Mouse (Mus musculus): Measurements from ENCODE around the gene Celf5.

Gene Celf5

GRCm38 (mm10) chr10:81481605-81482532 lies 640 bp downstream of the Celf5 start:
- CTCF ChIA-PET: interaction anchor here (0.6 to 0.7 kb wide), 2 partner anchors 68 to 141 kb away, joined by 3 to 9 read pairs; no protein-coding TSS in a partner anchor

- CTCF ChIA-PET: no interaction called here
Observed at GRCm38 (mm10) chr10:81474461-81474860, 8.0 kb downstream of the Celf5 start.

- CTCF ChIA-PET: no interaction called here
Observed at GRCm38 (mm10) chr10:81473003-81473451, 9.5 kb downstream of the Celf5 start.

GRCm38 (mm10) chr10:81472403-81473002 lies 10.0 kb downstream of the Celf5 start:
- CTCF ChIA-PET: no interaction called here

GRCm38 (mm10) chr10:81470454-81470853 lies 12.1 kb downstream of the Celf5 start:
- CTCF ChIA-PET: interaction anchor here (0.7 kb wide), 1 partner anchor 96 kb away, joined by 3 read pairs; no protein-coding TSS in a partner anchor

GRCm38 (mm10) chr10:81469253-81469652 lies 13.3 kb downstream of the Celf5 start:
- CTCF ChIA-PET: no interaction called here

- CTCF ChIA-PET: no interaction called here
Observed at GRCm38 (mm10) chr10:81467670-81468235, 14.8 kb downstream of the Celf5 start.

- CTCF ChIA-PET: no interaction called here
Observed at GRCm38 (mm10) chr10:81466881-81467280, 15.6 kb downstream of the Celf5 start.

GRCm38 (mm10) chr10:81466066-81466465 lies 16.4 kb downstream of the Celf5 start:
- CTCF ChIA-PET: no interaction called here

GRCm38 (mm10) chr10:81465265-81465645 lies 17.3 kb downstream of the Celf5 start:
- CTCF ChIA-PET: interaction anchor here (0.6 kb wide), 1 partner anchor 18 kb away, joined by 3 read pairs; no protein-coding TSS in a partner anchor

- CTCF ChIA-PET: interaction anchor here (0.6 kb wide), 1 partner anchor 19 kb away, joined by 3 read pairs; no protein-coding TSS in a partner anchor
Observed at GRCm38 (mm10) chr10:81464405-81465264, 17.9 kb downstream of the Celf5 start.

GRCm38 (mm10) chr10:81463531-81463930 lies 19.0 kb downstream of the Celf5 start:
- CTCF ChIA-PET: interaction anchor here (0.7 kb wide), 1 partner anchor 61 kb away, joined by 3 read pairs; no protein-coding TSS in a partner anchor

GRCm38 (mm10) chr10:81462917-81463316 lies 19.6 kb downstream of the Celf5 start:
- CTCF ChIA-PET: interaction anchor here (0.7 to 1.6 kb wide), 2 partner anchors 13 to 60 kb away, joined by 3 to 5 read pairs; no protein-coding TSS in a partner anchor

GRCm38 (mm10) chr10:81462415-81462804 lies 20.1 kb downstream of the Celf5 start:
- CTCF ChIA-PET: interaction anchor here (0.6 to 1.6 kb wide), 2 partner anchors 12 to 64 kb away, joined by 3 to 5 read pairs; no protein-coding TSS in a partner anchor

- CTCF ChIA-PET: interaction anchor here (0.6 to 1.6 kb wide), 2 partner anchors 12 to 64 kb away, joined by 3 to 5 read pairs; no protein-coding TSS in a partner anchor
Observed at GRCm38 (mm10) chr10:81461673-81462414, 20.7 kb downstream of the Celf5 start.

- CTCF ChIA-PET: no interaction called here
Observed at GRCm38 (mm10) chr10:81460951-81461350, 21.6 kb downstream of the Celf5 start.

- CTCF ChIA-PET: no interaction called here
Observed at GRCm38 (mm10) chr10:81460471-81460870, 22.0 kb downstream of the Celf5 start.

GRCm38 (mm10) chr10:81459399-81459798 lies 23.1 kb downstream of the Celf5 start:
- CTCF ChIA-PET: interaction anchor here (0.6 kb wide), 1 partner anchor 54 kb away, joined by 3 read pairs; no protein-coding TSS in a partner anchor

- CTCF ChIA-PET: no interaction called here
Observed at GRCm38 (mm10) chr10:81458267-81458666, 24.2 kb downstream of the Celf5 start.

- CTCF ChIA-PET: no interaction called here
Observed at GRCm38 (mm10) chr10:81457624-81458023, 24.9 kb downstream of the Celf5 start.

Data from spleen, embryonic (tissue).